Mouse (Mus musculus): Measurements from ENCODE around the gene Olfr596.
"Not testable (repeated sequence)": the region's sequence is repeated elsewhere in the genome, so short reads cannot be mapped to it uniquely, and the experiment has no call there.

Olfr596 gene

DNA sequence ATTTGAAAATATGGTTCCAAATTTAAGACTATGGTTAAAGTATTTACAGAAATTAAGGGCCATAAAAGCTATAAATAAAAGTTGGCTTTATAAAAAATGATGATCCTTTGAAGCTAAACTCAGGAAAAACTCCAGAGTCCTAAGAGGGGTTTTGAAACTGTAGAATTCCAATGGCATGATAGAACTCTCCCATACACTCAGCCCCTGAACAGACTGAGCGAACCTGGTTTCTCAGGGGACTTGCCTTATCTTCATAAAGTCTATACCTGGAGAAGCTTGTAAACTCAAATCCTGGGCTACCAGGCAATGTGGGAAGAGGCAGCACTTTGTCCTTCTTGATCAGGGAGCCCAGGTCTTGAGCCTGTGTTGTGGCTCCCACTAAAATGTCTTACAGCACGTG lies at the start of gene Olfr596:
Olfr596 (plus strand) TSS at position 301 of the 400 bp plus-strand sequence.
- DNase-seq, result not testable (repeated sequence)

- not testable (repeated sequence) for DNase-seq
Measured at GRCm38 (mm10) chr7:103316015-103316414, 10.6 kb downstream of the Olfr596 start, which contains the start of gene Olfr597. Gene Olfr597 (plus strand): TSS chr7:103316315.

DNA sequence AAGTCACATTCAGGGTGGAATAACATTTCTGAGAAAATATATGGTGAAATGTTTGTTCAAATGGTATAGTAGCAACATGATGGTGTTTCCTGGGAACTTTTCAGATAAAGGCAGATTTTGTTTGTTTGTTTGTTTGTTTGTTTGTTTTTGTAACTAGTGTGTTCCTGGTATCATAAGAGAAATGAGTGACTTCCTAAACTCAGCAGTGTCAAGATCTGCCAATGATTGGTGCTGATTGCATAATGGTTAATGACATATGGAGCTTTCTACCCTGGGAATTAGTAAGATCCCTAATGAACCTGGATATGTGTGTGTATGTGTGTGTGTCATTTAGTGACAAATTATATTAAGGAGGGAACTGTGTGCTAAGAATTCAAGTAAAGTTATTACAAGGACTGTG lies 17.8 kb downstream of the Olfr596 start, which contains the start of gene Olfr598:
Olfr598 (plus strand) TSS at position 301 of the 400 bp plus-strand sequence.
- no peak for DNase-seq

GRCm38 (mm10) chr7:103335617-103336016 lies 30.2 kb downstream of the Olfr596 start, which contains the start of gene Olfr599:
Gene Olfr599 (plus strand): TSS chr7:103335917.
- no peak for DNase-seq

DNA sequence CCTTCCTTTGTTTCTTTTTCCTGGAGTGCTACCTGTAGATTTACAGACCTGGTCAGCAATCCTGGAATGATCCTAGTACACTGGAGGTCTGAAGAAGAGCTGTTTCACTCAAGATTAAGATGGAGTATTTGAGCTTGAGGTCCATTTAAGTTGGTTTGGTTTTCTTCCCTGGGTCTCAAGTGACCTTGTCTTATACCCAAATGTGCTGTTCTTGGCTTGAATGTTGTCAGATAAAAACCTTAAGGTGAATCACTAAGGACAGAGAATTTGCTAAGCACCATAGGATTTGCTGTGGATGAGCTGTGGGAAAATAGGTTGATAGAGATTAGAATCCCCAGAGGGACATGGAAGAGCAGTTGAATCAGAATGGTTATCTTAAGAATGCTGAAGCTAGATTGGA lies 44.1 kb downstream of the Olfr596 start, which contains the start of gene Olfr600:
Olfr600 (minus strand) TSS at position 101 of the 400 bp plus-strand sequence.
- no peak for DNase-seq

Data from lung, postnatal 4 days (tissue).